Mouse (Mus musculus): Measurements from ENCODE around the gene Mapk8. TPM values are rescaled to one million over a fixed set of nuclear protein-coding genes. Genes with fewer than 3 reads are reported as not detected.

Gene Mapk8
- polyA plus RNA-seq, 1 experiment from 2014 or later, result 5.9 TPM

GRCm38 (mm10) chr14:33361546-33361945 lies 85.4 kb downstream of the Mapk8 start:
- peak overlapping the region; percentile 40; the same call in 1 of the 2 replicates for H3K4me2 ChIP-seq
- H3K9me3 ChIP-seq (replicated peaks), result no peaks in the 10 kb centered on the region
- 0 out of 2 replicates have a peak, but pooled peaks have one; percentile 24 for ATAC-seq
- H3K4me3 ChIP-seq, result no peak overlapping the region
- 0 out of 2 replicates have a peak, but pooled peaks cover 5% of the 10 kb centered on the region for H3K36me3 ChIP-seq
- no peak overlapping the region for H3K9ac ChIP-seq
- peaks cover 30% of the 10 kb centered on the region for H3K27me3 ChIP-seq (replicated peaks)
- H3K27ac ChIP-seq, result no peak overlapping the region
- H3K4me1 ChIP-seq, result peaks cover 16% of the 10 kb centered on the region
- 26% methylated on average over 2 of the region's 4 CpGs for WGBS (ENCODE audit: insufficient replicate concordance)

DNA sequence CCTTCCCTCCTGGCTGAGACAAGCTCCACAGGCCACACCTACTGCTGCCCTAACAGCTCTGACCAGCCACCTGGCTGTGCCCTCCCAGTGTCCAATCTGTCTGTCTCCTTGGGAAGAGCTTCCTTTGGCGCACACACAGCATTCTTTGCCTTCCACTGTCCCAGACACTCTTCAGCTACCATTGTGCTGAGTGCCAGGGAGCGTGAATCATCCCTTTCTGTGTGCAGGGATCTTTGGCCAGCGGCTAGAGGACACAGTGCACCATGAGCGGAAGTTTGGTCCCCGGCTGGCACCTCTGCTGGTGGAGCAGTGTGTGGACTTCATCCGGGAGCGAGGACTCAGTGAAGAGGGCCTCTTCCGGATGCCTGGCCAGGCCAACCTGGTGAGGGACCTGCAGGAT lies 88.1 kb downstream of the Mapk8 start:
- no peak overlapping the region for H3K4me3 ChIP-seq
- 76% methylated on average over 8 of the region's 8 CpGs for WGBS (ENCODE audit: insufficient replicate concordance)

GRCm38 (mm10) chr14:33357600-33358368 lies 89.2 kb downstream of the Mapk8 start:
- no peak overlapping the region for H3K9ac ChIP-seq
- H3K4me3 ChIP-seq, result no peak overlapping the region
- peaks cover 27% of the 10 kb centered on the region for H3K27me3 ChIP-seq (replicated peaks)
- no peak overlapping the region for H3K27ac ChIP-seq
- H3K4me2 ChIP-seq, result no peak overlapping the region
- no peak for ATAC-seq
- peaks cover 14% of the 10 kb centered on the region for H3K4me1 ChIP-seq
- H3K9me3 ChIP-seq (replicated peaks), result no peaks in the 10 kb centered on the region
- H3K36me3 ChIP-seq, result no peaks in the 10 kb centered on the region
- 68% methylated on average over 12 of the region's 12 CpGs for WGBS (ENCODE audit: insufficient replicate concordance)

More for the DNA sequence above, 88.1 kb downstream of the Mapk8 start:
- no peak overlapping the region for H3K27ac ChIP-seq
- no peaks in the 10 kb centered on the region for H3K36me3 ChIP-seq
- peaks cover 20% of the 10 kb centered on the region for H3K4me1 ChIP-seq
- no peak; the same call in 1 of the 2 replicates for ATAC-seq
- H3K9me3 ChIP-seq (replicated peaks), result no peaks in the 10 kb centered on the region
- no peak overlapping the region for H3K9ac ChIP-seq
- H3K4me2 ChIP-seq, result no peak overlapping the region
- peaks cover 30% of the 10 kb centered on the region for H3K27me3 ChIP-seq (replicated peaks)

DNA sequence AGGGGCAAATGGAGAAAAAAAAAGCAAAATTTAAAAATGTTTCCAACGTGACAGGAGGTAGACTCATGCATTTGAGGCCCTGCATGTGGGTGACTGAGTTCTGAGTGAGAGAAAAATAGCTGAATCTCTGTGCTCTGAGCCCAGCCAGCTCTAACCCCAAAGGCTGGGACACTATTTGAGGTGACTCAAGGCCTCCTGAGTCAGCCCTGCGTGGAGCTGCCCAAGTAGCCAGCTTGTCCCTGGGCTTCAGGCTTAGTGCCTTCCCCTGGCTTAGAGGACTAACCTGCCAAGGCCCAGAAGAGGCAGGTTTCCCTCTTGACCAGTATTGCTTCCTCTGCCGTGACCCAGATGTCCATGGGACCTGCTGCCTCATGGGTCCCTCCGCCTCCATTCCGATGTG lies 91.7 kb downstream of the Mapk8 start:
- H3K4me1 ChIP-seq, result peaks cover 5% of the 10 kb centered on the region; the same call in 1 of the 2 replicates
- ATAC-seq, result no peak
- no peak overlapping the region for H3K4me2 ChIP-seq
- no peak overlapping the region for H3K4me3 ChIP-seq
- H3K27me3 ChIP-seq (replicated peaks), result peaks cover 35% of the 10 kb centered on the region
- H3K9me3 ChIP-seq (replicated peaks), result no peaks in the 10 kb centered on the region
- H3K9ac ChIP-seq, result no peak overlapping the region
- no peak overlapping the region for H3K27ac ChIP-seq
- H3K36me3 ChIP-seq, result no peaks in the 10 kb centered on the region
- 68% methylated on average over 5 of the region's 5 CpGs for WGBS (ENCODE audit: insufficient replicate concordance)

GRCm38 (mm10) chr14:33352890-33353289 lies 94.1 kb downstream of the Mapk8 start:
- Histone ChIP-seq H3K27ac (no peak overlapping the region), H3K36me3 (no peaks in the 10 kb centered on the region), H3K9me3 (replicated peaks) (no peaks in the 10 kb centered on the region), H3K9ac (no peak overlapping the region), H3K27me3 (replicated peaks) (peaks cover 50% of the 10 kb centered on the region), H3K4me2 (no peak overlapping the region), H3K4me1 (peaks cover 5% of the 10 kb centered on the region; the same call in 1 of the 2 replicates), H3K4me3 (no peak overlapping the region)
- 61% methylated on average over 6 of the region's 6 CpGs for WGBS (ENCODE audit: insufficient replicate concordance)
- ATAC-seq, result no peak

DNA sequence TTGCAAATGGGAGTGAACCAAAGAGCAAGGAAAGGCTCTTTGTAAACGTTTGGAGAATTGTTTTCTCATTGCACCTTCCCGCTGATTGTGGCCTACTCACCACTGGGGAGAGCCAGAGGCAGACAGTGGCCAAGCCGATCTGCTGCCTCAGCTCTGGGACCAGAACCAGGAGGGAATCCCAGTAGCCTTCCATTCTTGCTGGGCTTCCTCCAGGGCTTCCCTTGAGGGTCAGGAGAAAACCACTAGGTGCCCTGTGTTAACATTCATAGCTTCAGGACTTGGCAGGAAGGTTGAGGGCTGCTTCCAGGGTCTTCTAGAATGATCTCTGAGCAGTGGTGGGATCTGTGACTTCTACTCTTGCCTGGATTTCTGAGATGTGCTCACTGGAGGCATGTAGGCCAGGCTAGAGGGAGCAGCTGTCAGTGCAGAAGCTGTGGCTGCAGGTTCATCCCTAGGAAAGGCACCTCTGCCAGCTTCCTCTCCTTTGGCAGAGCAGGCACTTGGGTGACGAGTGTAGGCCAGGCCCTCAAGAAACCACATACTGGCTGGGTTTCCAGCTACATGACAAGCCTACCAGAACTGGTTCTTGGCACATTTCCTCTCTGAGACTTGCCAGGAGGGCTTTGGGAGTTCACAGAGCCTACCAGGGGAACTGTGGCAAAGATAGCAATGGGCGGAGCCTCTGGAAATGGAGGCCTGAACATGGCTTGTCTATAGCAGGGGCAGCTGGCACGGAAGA lies 94.8 kb downstream of the Mapk8 start:
- 49% methylated on average over 6 of the region's 6 CpGs for WGBS (ENCODE audit: insufficient replicate concordance)
- Histone ChIP-seq H3K4me1 (peaks cover 5% of the 10 kb centered on the region; the same call in 1 of the 2 replicates), H3K4me3 (no peak overlapping the region), H3K9ac (no peak overlapping the region), H3K27ac (no peak overlapping the region), H3K4me2 (no peak overlapping the region), H3K9me3 (replicated peaks) (no peaks in the 10 kb centered on the region), H3K27me3 (replicated peaks) (peaks cover 50% of the 10 kb centered on the region), H3K36me3 (no peaks in the 10 kb centered on the region)
- no peak for ATAC-seq

- Histone ChIP-seq H3K9me3 (replicated peaks) (no peaks in the 10 kb centered on the region), H3K27me3 (replicated peaks) (peaks cover 50% of the 10 kb centered on the region), H3K27ac (no peak overlapping the region), H3K4me1 (peaks cover 5% of the 10 kb centered on the region; the same call in 1 of the 2 replicates), H3K4me3 (peak overlapping the region; percentile 41), H3K9ac (no peak overlapping the region), H3K36me3 (no peaks in the 10 kb centered on the region), H3K4me2 (peak overlapping the region; percentile 64)
- no peak for ATAC-seq
- 2% methylated on average over 32 of the region's 42 CpGs for WGBS (ENCODE audit: insufficient replicate concordance)
These were observed 95.9 kb downstream of the Mapk8 start for GRCm38 (mm10) chr14:33351019-33351418.

DNA sequence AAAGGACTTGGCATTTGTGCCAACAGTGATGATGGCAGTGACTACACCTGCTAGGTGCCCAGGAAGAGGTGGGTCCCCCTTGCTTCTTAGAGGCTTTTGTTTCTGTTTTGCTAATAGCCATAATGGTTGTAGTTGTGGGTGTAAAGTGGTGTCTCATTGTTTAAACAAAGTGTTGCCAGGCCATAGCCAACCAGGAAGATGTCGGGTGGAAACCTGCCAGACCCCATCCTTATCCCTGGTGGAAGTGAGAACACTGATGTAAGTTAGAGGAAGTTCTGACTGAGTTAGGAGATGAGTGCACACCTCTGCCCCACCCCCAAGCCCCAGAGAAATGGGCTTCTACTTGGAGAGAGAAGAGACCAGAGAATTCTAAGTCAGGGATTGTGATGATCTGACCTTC lies 98.8 kb downstream of the Mapk8 start:
- H3K27me3 ChIP-seq (replicated peaks), result peaks cover 49% of the 10 kb centered on the region
- 43% methylated on average over 1 of the region's 1 CpGs for WGBS (ENCODE audit: insufficient replicate concordance)
- ATAC-seq, result no peak

DNA sequence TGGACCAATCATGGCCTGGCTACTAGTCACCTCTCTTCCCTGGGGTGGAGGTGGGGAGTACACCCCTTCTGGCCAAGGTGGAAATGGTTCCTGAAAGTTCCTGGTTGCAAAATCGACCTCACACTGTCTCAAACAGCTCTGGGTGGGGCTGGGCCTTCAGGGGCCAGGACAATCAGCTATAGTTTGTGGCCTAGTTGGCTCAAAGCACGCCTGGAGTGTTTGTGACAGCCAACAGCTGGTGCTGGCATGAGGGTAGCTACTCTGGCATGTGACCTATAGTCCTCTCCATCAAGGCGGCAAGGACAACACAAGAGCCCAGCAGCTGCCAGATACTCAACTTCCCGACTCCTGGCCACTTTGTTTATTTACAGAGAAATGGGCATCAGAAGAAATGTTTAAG lies 99.2 kb downstream of the Mapk8 start:
- no peak overlapping the region for H3K4me3 ChIP-seq
- H3K27me3 ChIP-seq (replicated peaks), result peaks cover 45% of the 10 kb centered on the region
- H3K4me1 ChIP-seq, result no peaks in the 10 kb centered on the region
- WGBS (ENCODE audit: insufficient replicate concordance), result 39% methylated on average over 4 of the region's 4 CpGs
- no peak overlapping the region for H3K27ac ChIP-seq
- H3K9ac ChIP-seq, result no peak overlapping the region
- H3K4me2 ChIP-seq, result no peak overlapping the region
- no peak for ATAC-seq
- H3K36me3 ChIP-seq, result no peaks in the 10 kb centered on the region
- no peaks in the 10 kb centered on the region for H3K9me3 ChIP-seq (replicated peaks)

More for the DNA sequence above, 98.8 kb downstream of the Mapk8 start:
- no peak overlapping the region for H3K27ac ChIP-seq
- no peak overlapping the region for H3K9ac ChIP-seq
- no peak overlapping the region for H3K4me3 ChIP-seq
- no peak overlapping the region for H3K4me2 ChIP-seq
- H3K9me3 ChIP-seq (replicated peaks), result no peaks in the 10 kb centered on the region
- H3K36me3 ChIP-seq, result no peaks in the 10 kb centered on the region
- no peaks in the 10 kb centered on the region for H3K4me1 ChIP-seq

GRCm38 (mm10) chr14:33346546-33346945 lies 100.4 kb downstream of the Mapk8 start:
- no peaks in the 10 kb centered on the region for H3K36me3 ChIP-seq
- H3K4me3 ChIP-seq, result no peak overlapping the region
- peaks cover 33% of the 10 kb centered on the region for H3K27me3 ChIP-seq (replicated peaks)
- 48% methylated on average over 6 of the region's 6 CpGs for WGBS (ENCODE audit: insufficient replicate concordance)
- H3K27ac ChIP-seq, result no peak overlapping the region
- H3K9ac ChIP-seq, result no peak overlapping the region
- no peaks in the 10 kb centered on the region for H3K4me1 ChIP-seq
- ATAC-seq, result no peak
- H3K9me3 ChIP-seq (replicated peaks), result no peaks in the 10 kb centered on the region
- H3K4me2 ChIP-seq, result no peak overlapping the region

GRCm38 (mm10) chr14:33343131-33343725 lies 103.7 kb downstream of the Mapk8 start:
- Histone ChIP-seq H3K27ac (no peak overlapping the region), H3K9ac (no peak overlapping the region), H3K4me1 (no peaks in the 10 kb centered on the region), H3K4me3 (no peak overlapping the region), H3K4me2 (no peak overlapping the region), H3K9me3 (replicated peaks) (no peaks in the 10 kb centered on the region), H3K36me3 (no peaks in the 10 kb centered on the region), H3K27me3 (replicated peaks) (no peaks in the 10 kb centered on the region)
- 69% methylated on average over 14 of the region's 14 CpGs for WGBS (ENCODE audit: insufficient replicate concordance)
- no peak for ATAC-seq

GRCm38 (mm10) chr14:33338684-33339083 lies 108.3 kb downstream of the Mapk8 start:
- Histone ChIP-seq H3K9me3 (replicated peaks) (no peaks in the 10 kb centered on the region), H3K9ac (no peak overlapping the region), H3K4me1 (0 out of 2 replicates have a peak, but pooled peaks cover 6% of the 10 kb centered on the region), H3K36me3 (no peaks in the 10 kb centered on the region), H3K4me2 (no peak overlapping the region), H3K27ac (no peak overlapping the region), H3K4me3 (no peak overlapping the region), H3K27me3 (replicated peaks) (no peaks in the 10 kb centered on the region)
- WGBS (ENCODE audit: insufficient replicate concordance), result 45% methylated on average over 5 of the region's 5 CpGs
- ATAC-seq, result 0 out of 2 replicates have a peak, but pooled peaks have one; percentile 10
